Mouse (Mus musculus) small intestine, adult 2 months (tissue): ENCODE measurements at regions not wholly inside any gene's neighbourhood (a gene's known extent, or its start where the extent isn't known, plus 50 kb on each side); places are given as distances from the start of the nearest gene placed in this dataset.

ENCODE experiments used
- CTCF ChIP-seq: fragments of 200-500 bp; IDR thresholded peaks from 2 replicates; pipeline ENCODE4 v1.5.1; 2012; ENCODE audit warnings: low read depth, mild to moderate bottlenecking, control low read depth, inconsistent platforms, low read length, moderate library complexity, mixed read lengths; ENCODE audit not compliant: insufficient replicate concordance, insufficient read length; ENCODE audit errors: extremely low read depth
- POLR2A ChIP-seq: fragments of 200-500 bp; IDR thresholded peaks from 2 replicates; pipeline ENCODE4 v1.6.1; 2012; ENCODE audit warnings: low read depth, mild to moderate bottlenecking, control low read depth, inconsistent platforms, low read length, moderate library complexity

- TF ChIP-seq POLR2A (no peak), CTCF (no peak)
These were observed 388.5 kb upstream of the Sgcd start for GRCm38 (mm10) chr11:48377269-48377668.
